Mouse (Mus musculus) natural killer cell, adult 2 months (primary cell): ENCODE data around the gene Shc2.
A peak's percentile ranks its signal among the peaks of the same experiment; 100 is the strongest.

Experiments
- DNase-seq, 2 experiments: peaks; one replicate each; pipeline ENCODE4 v3.0.0; 2022; ENCODE audit warnings: low spot score in 2 of 2

Gene Shc2

DNA sequence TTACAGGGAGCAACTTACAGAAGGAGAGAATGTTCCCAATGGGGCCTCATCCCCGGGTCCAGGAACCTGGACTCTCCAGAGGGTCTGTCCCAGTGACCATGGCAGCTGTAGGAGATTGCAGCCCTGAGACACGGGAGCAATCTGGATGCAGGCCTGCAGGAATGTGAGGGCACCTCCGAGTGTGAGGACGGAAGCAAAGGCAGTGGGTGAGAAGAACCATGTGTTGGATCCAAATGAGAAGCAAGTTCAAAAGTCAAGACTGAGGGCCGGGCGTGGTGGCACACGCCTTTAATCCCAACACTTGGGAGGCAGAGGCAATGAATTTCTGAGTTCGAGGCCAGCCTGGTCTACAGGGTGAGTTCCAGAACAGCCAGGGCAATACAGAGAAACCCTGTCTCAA, 56.2 kb downstream of the Shc2 start:
- DNase-seq, result no peak

DNA sequence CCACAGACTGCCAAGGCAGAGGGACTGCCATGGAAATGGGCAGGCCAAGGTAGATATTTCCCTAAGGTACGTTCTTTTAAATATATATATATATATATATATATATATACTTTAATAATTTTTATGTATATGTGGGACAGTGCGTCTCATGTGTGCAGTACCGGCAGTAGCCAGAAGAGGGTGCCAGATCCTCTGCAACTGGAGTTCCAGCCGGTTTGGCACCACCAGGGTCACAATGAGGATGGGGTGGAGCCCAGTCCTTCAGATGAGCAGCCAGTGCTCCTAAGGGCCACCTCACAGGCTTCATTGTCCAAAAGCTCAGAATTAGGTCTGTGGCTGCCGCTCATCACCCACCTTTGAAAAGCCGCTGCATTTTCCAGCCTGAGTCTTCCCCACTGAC, 56.9 kb downstream of the Shc2 start:
- peak in 1 of 2 experiments; percentile 49 for DNase-seq

DNA sequence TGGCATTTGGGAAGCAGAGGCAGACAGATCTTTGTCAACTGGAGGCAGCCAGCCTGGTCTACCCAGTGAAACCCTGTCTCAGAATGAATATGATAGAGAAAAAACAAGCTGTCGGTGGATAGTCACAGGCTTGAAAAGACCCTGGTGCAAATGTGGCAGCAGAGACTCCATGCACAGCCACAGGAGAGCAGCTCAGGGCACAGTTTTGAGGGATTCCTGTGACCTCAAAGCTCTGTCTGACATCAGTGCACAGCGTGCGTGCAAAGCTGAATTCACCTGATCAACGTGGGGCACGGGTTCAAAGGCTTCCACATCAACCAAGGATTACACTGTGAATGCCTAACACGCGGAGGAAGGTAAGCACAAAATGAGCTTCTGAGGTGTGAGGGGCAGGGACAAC, 57.4 kb downstream of the Shc2 start:
- DNase-seq, result no peak

DNA sequence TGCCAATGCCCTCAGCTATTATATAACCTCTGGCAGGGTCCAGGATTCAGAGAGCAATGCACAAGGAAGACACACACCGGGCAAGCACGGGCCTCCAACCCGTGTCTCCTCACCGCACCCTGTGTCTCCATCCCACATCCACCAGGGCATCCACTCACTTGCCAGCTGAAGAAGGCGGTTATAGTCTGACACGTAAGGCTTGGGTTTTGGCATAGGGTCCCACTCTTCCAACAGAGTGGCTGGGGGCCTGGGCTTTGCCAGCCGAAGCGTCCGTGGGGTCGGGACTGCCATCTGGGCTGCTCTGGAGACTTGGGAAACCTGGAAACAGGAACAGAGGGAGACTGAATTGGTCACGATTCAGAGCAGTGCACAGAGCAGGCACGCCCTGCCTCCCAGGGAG, 57.9 kb downstream of the Shc2 start:
- DNase-seq, result no peak

DNA sequence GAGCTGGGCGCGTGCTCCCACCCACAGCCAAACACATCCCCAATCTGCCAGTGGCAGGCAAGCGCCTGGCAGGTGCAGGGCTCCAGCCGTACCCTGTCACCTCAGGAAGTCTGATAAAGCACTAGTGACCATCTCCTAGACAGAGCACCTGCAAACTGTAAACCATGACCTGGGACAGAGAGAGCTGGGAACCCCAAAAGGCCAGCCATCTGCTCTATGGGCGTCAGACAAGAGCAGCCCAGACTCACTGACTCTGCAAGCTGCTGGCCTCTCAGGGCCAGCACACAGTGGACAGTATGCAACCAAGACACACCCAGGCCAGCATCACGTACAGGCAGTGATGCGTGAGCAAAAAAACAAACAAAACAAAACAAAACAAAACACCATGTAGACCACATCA, 58.8 kb downstream of the Shc2 start:
- DNase-seq, result no peak

DNA sequence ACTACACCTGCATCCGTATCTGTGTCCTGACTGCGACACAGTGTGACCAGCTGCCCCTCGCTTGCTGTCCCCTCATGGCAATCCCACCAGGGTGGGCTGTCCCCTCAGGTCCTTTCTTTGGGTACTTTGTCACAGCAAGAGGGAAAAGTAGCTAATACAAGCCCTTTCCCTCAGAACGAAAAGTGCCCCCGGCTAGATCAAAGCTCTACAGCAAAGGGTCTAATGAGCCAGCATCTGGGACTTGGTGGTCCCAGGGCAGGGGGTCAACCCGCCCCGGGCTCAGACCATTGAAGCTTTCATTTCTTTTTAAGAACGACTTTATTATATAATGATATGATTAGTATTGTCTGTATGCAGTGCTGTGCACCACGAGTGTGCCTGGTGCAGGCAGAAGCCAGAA, 59.4 kb downstream of the Shc2 start:
- DNase-seq, result no peak

DNA sequence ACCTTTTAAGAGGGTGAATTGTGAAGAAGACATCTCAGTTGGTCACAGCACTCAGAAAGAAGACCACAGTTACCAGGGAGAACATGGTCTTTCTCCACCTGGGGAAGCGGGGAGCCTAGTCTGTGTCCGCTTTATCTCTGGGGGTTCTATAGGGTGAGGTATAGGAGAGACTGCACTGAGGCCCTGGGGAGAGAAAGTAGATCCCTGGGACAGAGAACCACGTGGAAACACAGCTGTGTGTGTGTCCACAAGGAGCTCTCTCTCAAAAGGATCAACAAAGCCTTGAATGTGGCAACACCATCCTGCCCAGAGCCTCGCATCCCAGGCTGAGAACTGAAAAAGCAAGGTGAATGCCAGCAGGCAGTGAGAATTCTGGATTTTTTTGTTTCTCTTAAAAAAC, 60.3 kb downstream of the Shc2 start:
- no peak for DNase-seq

DNA sequence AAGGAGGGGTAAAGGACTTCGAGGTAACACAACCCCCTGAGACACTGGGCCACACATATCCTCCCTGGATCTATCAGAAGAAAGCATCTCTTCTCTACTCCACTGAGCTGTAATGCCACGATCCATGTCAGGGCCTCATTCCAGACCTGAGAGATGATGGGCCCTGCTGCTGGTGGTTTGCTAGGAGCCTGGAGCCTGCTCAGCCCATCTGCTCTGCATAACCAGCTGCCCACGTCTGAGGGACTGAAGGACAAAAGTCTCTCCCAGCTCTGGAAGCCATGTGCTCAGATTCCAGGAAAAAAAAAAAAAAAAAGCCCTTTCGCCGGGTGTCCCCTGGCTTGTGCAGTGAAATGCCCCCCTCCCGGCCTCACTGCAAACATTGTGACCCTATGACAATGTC, 62.0 kb downstream of the Shc2 start:
- DNase-seq, result no peak

DNA sequence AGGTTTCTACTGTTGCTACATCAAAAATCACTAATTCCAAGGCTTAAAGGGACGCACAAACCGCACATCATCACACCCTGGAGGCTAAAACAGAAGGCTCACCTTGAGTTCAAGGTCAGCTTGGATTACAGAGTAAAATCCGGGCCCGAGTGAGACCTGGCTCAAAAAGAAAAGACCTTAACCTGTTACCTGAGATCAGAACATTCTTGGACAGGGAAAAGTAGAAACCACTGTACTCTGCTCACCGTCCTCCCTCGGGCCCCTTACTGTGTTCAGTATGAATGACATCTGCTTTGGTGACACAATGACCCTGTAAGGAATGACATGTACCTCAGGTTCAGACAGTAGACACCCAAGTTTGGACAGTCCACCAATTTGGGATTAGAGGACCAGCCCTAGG, 62.9 kb downstream of the Shc2 start:
- no peak for DNase-seq

DNA sequence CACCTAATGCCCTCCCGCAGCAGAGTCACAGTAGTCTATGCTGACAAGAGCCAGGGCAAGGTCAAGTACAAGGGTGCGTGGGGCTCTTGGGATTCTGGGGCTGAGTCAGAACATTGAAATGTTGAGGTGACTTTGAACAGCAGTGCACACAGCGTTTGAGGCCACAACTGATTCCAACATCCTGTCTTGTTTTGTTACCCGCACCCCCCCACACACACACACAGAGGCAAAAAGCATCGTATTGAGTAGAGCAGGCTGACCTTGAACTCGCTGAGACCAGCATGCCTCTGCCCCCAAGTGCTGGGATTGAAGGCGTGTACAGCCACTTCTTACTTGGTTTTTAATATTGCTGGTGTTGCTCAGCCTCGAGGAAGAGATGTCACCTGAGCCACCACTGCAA, 63.4 kb downstream of the Shc2 start:
- DNase-seq, result no peak

DNA sequence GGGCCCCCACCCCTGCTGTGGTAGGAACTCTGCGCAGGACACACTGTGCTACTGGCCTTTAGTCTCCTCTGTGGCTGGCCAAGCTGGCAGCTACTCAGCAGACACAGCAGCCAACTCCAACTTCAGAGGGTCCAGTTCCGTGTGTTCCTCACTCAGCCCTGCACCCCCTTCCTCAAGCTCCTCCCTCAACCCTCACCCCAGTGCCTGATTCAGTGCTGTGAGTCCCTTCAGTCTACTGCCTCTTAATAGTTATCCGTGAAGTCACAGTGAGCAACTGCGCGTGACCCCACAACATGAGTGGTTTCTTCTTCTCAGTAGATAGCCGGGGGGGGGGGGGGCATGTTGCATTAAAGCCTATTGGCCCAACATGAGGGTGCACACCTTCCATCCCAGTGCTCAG, 64.1 kb downstream of the Shc2 start:
- no peak for DNase-seq

DNA sequence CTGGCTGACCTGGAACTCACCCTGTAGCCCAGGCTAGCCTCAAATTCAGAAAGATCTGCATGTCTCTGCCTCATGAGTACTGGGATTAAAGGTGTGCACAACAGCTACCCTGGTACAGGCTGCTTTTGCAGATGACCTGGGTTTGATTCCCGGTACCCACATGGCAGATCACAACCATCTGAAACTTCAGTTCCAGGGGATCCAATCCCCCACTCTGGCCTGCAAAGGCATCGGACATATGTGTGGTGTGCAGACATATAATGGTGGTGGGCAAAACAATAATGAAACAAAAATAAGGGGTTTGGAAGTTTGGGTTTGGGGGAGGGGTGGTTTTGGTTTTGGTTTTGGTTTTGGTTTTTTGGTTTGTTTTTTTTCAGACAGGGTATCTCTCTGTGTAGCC, 66.4 kb downstream of the Shc2 start:
- no peak for DNase-seq

DNA sequence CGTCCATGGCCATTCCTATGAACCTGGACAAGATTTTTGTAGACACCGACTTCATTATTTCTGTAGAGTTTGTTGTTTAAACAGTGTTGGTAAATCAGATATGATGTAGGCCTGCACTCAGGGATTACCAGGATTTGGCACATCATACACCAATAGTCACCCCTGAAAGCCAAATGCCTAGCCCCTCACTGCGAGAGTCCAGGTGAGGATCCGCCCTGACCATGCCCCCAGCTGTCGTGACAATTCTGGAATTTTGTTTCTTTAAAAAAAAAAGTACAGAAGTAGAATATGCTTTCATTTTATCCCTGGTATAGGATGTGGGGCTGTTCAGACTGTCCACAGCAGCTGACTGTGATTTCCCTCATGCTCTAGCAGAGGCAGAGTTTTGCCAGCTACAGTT, 67.8 kb downstream of the Shc2 start:
- DNase-seq, result no peak
